11 mouse cellular contexts compared by ENCODE assay signal in the genomic region with DNA sequence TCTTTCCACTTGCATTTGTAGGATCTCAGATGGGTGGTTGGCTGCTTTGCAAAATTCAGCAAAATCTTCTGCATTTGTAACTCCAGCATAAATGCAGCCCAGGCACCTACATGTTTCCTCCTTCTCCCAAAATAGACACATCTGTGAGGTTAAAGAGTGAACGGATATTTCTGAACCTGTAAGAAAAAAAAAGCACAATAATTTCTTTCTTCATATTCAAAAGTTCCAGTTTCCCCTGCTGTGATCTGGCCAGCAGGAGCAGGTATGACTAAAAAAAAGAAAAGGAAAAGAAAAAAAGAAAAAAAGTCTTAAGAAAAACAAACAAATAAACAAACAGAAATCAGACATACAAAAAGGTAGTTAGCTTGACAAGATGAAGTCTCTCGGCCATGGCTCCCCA. TPM values are rescaled to one million over a fixed set of nuclear protein-coding genes. Genes with fewer than 3 reads are reported as not detected.
DNase-seq lines count a peak whose midpoint lies in the region; ATAC-seq and TF ChIP-seq lines count a peak whose summit lies in the region.
"Had no signal": no experiment of that assay in that cellular context is flagged by ENCODE, and none has a peak within 500 bp of the region (broad histone marks: within the 10 kb centered on the region; RNA-seq: fewer than 3 reads in every experiment).

No protein-coding gene starts in this region.

- peaks cover 22% of the 10 kb centered on the region for H3K4me1 ChIP-seq in kidney, embryonic 14.5 days (ENCODE audit: control insufficient read depth, insufficient read depth, low read length)
- H3K4me1 ChIP-seq in embryonic facial prominence, embryonic 15.5 days: peaks cover 36% of the 10 kb centered on the region
- H3K4me1 ChIP-seq in intestine, postnatal 0 days (replicated peaks; ENCODE audit: control insufficient read depth, insufficient read depth, low read length): peaks cover 9% of the 10 kb centered on the region; the same call in 1 of the 2 replicates
- peaks cover 60% of the 10 kb centered on the region for H3K4me1 ChIP-seq in neural tube, embryonic 13.5 days (replicated peaks)

- peak overlapping the region; percentile 99 for H3K9ac ChIP-seq in kidney, embryonic 14.5 days (ENCODE audit: low read depth, low read length)
- H3K9ac ChIP-seq in embryonic facial prominence, embryonic 15.5 days: 0 out of 2 replicates have a peak overlapping the region, but pooled peaks have one; percentile 39
- H3K9ac ChIP-seq in intestine, postnatal 0 days (ENCODE audit: low read depth, low read length): no peak overlapping the region
- H3K9ac ChIP-seq in neural tube, embryonic 13.5 days: peak overlapping the region; percentile 100

- H3K27me3 ChIP-seq in kidney, embryonic 14.5 days (ENCODE audit: control insufficient read depth, insufficient read depth, low read length): no peaks in the 10 kb centered on the region
- H3K27me3 ChIP-seq in embryonic facial prominence, embryonic 15.5 days: no peaks in the 10 kb centered on the region
- H3K27me3 ChIP-seq in intestine, postnatal 0 days (replicated peaks; ENCODE audit: control insufficient read depth, insufficient read depth, low read length): no peaks in the 10 kb centered on the region
- no peaks in the 10 kb centered on the region for H3K27me3 ChIP-seq in neural tube, embryonic 13.5 days

- no peak overlapping the region for H3K4me3 ChIP-seq in kidney, embryonic 14.5 days (ENCODE audit: low read length)
- peak overlapping the region; percentile 79 for H3K4me3 ChIP-seq in embryonic facial prominence, embryonic 15.5 days (replicated peaks)
- H3K4me3 ChIP-seq in intestine, postnatal 0 days (ENCODE audit: low read depth, low read length): peak overlapping the region; percentile 11; the same call in 1 of the 2 replicates
- peak overlapping the region; percentile 97 for H3K4me3 ChIP-seq in neural tube, embryonic 13.5 days

- H3K27ac ChIP-seq in kidney, embryonic 14.5 days (ENCODE audit: low read depth, low read length): peak overlapping the region; percentile 100; the same call in 1 of the 2 replicates
- H3K27ac ChIP-seq in embryonic facial prominence, embryonic 15.5 days (replicated peaks): peak overlapping the region; percentile 99
- H3K27ac ChIP-seq in intestine, postnatal 0 days (ENCODE audit: low read depth, low read length): no peak overlapping the region
- peak overlapping the region; percentile 100 for H3K27ac ChIP-seq in neural tube, embryonic 13.5 days (replicated peaks)

- no peaks in the 10 kb centered on the region for H3K9me3 ChIP-seq in kidney, embryonic 14.5 days (ENCODE audit: control insufficient read depth, low read length)
- H3K9me3 ChIP-seq in embryonic facial prominence, embryonic 15.5 days (replicated peaks): no peaks in the 10 kb centered on the region
- H3K9me3 ChIP-seq in intestine, postnatal 0 days (ENCODE audit: control insufficient read depth): no peaks in the 10 kb centered on the region
- H3K9me3 ChIP-seq in neural tube, embryonic 13.5 days: no peaks in the 10 kb centered on the region
- H3K9me3 ChIP-seq: G1E had no signal

- no peak for DNase-seq in kidney, postnatal 4 days
- no peak for DNase-seq in urinary bladder, postnatal 4 days (ENCODE audit: low spot score in 2 of 2)
- DNase-seq: thymus, adult 18-20 months had no signal

- no peak for TF ChIP-seq CTCF in intestine, postnatal 0 days (IDR thresholded peaks at IDR 0.05; ENCODE audit: low read depth)

- no peaks in the 10 kb centered on the region for H3K36me3 ChIP-seq in kidney, embryonic 14.5 days (ENCODE audit: control insufficient read depth, insufficient read depth, low read length)
- no peaks in the 10 kb centered on the region for H3K36me3 ChIP-seq in embryonic facial prominence, embryonic 15.5 days
- H3K36me3 ChIP-seq in intestine, postnatal 0 days (ENCODE audit: control insufficient read depth, insufficient read depth): no peaks in the 10 kb centered on the region
- no peaks in the 10 kb centered on the region for H3K36me3 ChIP-seq in neural tube, embryonic 13.5 days
- H3K36me3 ChIP-seq: G1E had no signal

- ATAC-seq in kidney, embryonic 14.5 days (ENCODE audit: low FRiP score, low TSS enrichment): no peak
- ATAC-seq in embryonic facial prominence, embryonic 15.5 days (ENCODE audit: insufficient number of reproducible peaks, low FRiP score, low TSS enrichment, low read depth): no peak
- no peak for ATAC-seq in intestine, postnatal 0 days
- no peak for ATAC-seq in neural tube, embryonic 13.5 days (ENCODE audit: low read depth)
- no peak for ATAC-seq in erythroblast, adult 5-6 weeks (replicated peaks; ENCODE audit: low FRiP score, poor library complexity, severe bottlenecking)
- ATAC-seq in CD4-positive, CD25-positive, alpha-beta regulatory T cell, adult 4 months: no peak

- WGBS in kidney, embryonic 14.5 days: 23% methylated on average over 2 of the region's 2 CpGs
- WGBS in embryonic facial prominence, embryonic 15.5 days: 27% methylated on average over 2 of the region's 2 CpGs
- WGBS in intestine, postnatal 0 days: 42% methylated on average over 2 of the region's 2 CpGs
- 9% methylated on average over 2 of the region's 2 CpGs for WGBS in neural tube, embryonic 13.5 days

- H3K4me2 ChIP-seq in kidney, embryonic 14.5 days (replicated peaks; ENCODE audit: low read depth, low read length): peak overlapping the region; percentile 85; the same call in 1 of the 2 replicates
- H3K4me2 ChIP-seq in embryonic facial prominence, embryonic 15.5 days (replicated peaks): peak overlapping the region; percentile 73
- peak overlapping the region; percentile 93 for H3K4me2 ChIP-seq in intestine, postnatal 0 days (replicated peaks; ENCODE audit: low read depth)
- H3K4me2 ChIP-seq in neural tube, embryonic 13.5 days: peak overlapping the region; percentile 81

RNA-seq across cellular contexts. Expression of a gene that starts 1.2 kb away (rescaled TPM):
- 10.5 and 11.4 TPM in 2 replicates for polyA plus RNA-seq in kidney, embryonic 14.5 days (2014; fragmentation: Nextera tagmentation; extraction: Ambion mirVana)
- 5.7 and 6.1 TPM in 2 replicates for polyA plus RNA-seq in embryonic facial prominence, embryonic 15.5 days (2015; fragmentation: Nextera tagmentation; extraction: Ambion mirVana)
- polyA plus RNA-seq in intestine, postnatal 0 days (2015; fragmentation: Nextera tagmentation; extraction: Ambion mirVana): 0.95 and 1.2 TPM in 2 replicates
- polyA plus RNA-seq in neural tube, embryonic 13.5 days (2015; fragmentation: Nextera tagmentation; extraction: Ambion mirVana): 8.2 and 9.2 TPM in 2 replicates
- not detected in 2 replicates for total RNA-seq in erythroblast, adult 5-6 weeks (2015; ENCODE audit: low replicate concordance)
- 0.42 and 0.51 TPM in 2 replicates for total RNA-seq in erythroblast, adult 5-6 weeks (2017; ENCODE audit: low replicate concordance)
- under 1 TPM in 1 of 2 experiments, not detected in 1; 0.74 TPM for polyA plus RNA-seq in CD4-positive, CD25-positive, alpha-beta regulatory T cell, adult 4 months (2017; shearing (Covaris generic))
- total RNA-seq: hematopoietic stem cell, adult 5-6 weeks had no signal

RNA-seq across cellular contexts. Expression of a gene that starts 5.0 kb away (rescaled TPM):
- polyA plus RNA-seq in kidney, embryonic 14.5 days (2014; fragmentation: Nextera tagmentation; extraction: Ambion mirVana): 58.7 and 74.9 TPM in 2 replicates
- 65.5 and 70.1 TPM in 2 replicates for polyA plus RNA-seq in embryonic facial prominence, embryonic 15.5 days (2015; fragmentation: Nextera tagmentation; extraction: Ambion mirVana)
- 22.6 and 30.1 TPM in 2 replicates for polyA plus RNA-seq in intestine, postnatal 0 days (2015; fragmentation: Nextera tagmentation; extraction: Ambion mirVana)
- polyA plus RNA-seq in neural tube, embryonic 13.5 days (2015; fragmentation: Nextera tagmentation; extraction: Ambion mirVana): 62.3 and 63.1 TPM in 2 replicates
- total RNA-seq in erythroblast, adult 5-6 weeks (2015; ENCODE audit: low replicate concordance): 20.8 and 27.4 TPM in 2 replicates
- total RNA-seq in erythroblast, adult 5-6 weeks (2017; ENCODE audit: low replicate concordance): 18.1 and 18.3 TPM in 2 replicates
- polyA plus RNA-seq in CD4-positive, CD25-positive, alpha-beta regulatory T cell, adult 4 months (2017; shearing (Covaris generic)): 10 to 100 TPM; 34.9 to 41.4 TPM

RNA-seq across cellular contexts. Expression of a gene that starts 12.5 kb away (rescaled TPM):
- 9.4 and 10.0 TPM in 2 replicates for polyA plus RNA-seq in kidney, embryonic 14.5 days (2014; fragmentation: Nextera tagmentation; extraction: Ambion mirVana)
- polyA plus RNA-seq in embryonic facial prominence, embryonic 15.5 days (2015; fragmentation: Nextera tagmentation; extraction: Ambion mirVana): 13.7 and 13.9 TPM in 2 replicates
- 6.3 and 6.8 TPM in 2 replicates for polyA plus RNA-seq in intestine, postnatal 0 days (2015; fragmentation: Nextera tagmentation; extraction: Ambion mirVana)
- polyA plus RNA-seq in neural tube, embryonic 13.5 days (2015; fragmentation: Nextera tagmentation; extraction: Ambion mirVana): 8.8 and 12.3 TPM in 2 replicates
- not detected in 2 replicates for total RNA-seq in erythroblast, adult 5-6 weeks (2015; ENCODE audit: low replicate concordance)
- not detected in 2 replicates for total RNA-seq in erythroblast, adult 5-6 weeks (2017; ENCODE audit: low replicate concordance)
- polyA plus RNA-seq in CD4-positive, CD25-positive, alpha-beta regulatory T cell, adult 4 months (2017; shearing (Covaris generic)): 1 to 10 TPM; 2.0 to 2.1 TPM
- total RNA-seq: hematopoietic stem cell, adult 5-6 weeks had no signal

RNA-seq across cellular contexts. Expression of a gene that starts 53.3 kb away (rescaled TPM):
- not detected in 2 replicates for polyA plus RNA-seq in kidney, embryonic 14.5 days (2014; fragmentation: Nextera tagmentation; extraction: Ambion mirVana)
- not detected in 2 replicates for polyA plus RNA-seq in embryonic facial prominence, embryonic 15.5 days (2015; fragmentation: Nextera tagmentation; extraction: Ambion mirVana)
- polyA plus RNA-seq in intestine, postnatal 0 days (2015; fragmentation: Nextera tagmentation; extraction: Ambion mirVana): not detected in 2 replicates
- polyA plus RNA-seq in neural tube, embryonic 13.5 days (2015; fragmentation: Nextera tagmentation; extraction: Ambion mirVana): not detected in 2 replicates
- not detected in 2 replicates for total RNA-seq in erythroblast, adult 5-6 weeks (2015; ENCODE audit: low replicate concordance)
- total RNA-seq in erythroblast, adult 5-6 weeks (2017; ENCODE audit: low replicate concordance): not detected in 2 replicates
- not detected for polyA plus RNA-seq in CD4-positive, CD25-positive, alpha-beta regulatory T cell, adult 4 months (2017; shearing (Covaris generic))
- total RNA-seq: G1E; hematopoietic stem cell, adult 5-6 weeks had no signal
- polyA plus RNA-seq: G1E had no signal
